Mouse (Mus musculus) kidney, embryonic 15.5 days (tissue): Measurements from ENCODE around the gene Bach1. TPM values are rescaled to one million over a fixed set of nuclear protein-coding genes. Genes with fewer than 3 reads are reported as not detected.

ENCODE experiments used
- ATAC-seq: fragments of 200-750 bp; cut with Nextera tagmentation; replicated peaks from 2 replicates; pipeline ENCODE4 v1.8.0; 2017; ENCODE audit warnings: moderate TSS enrichment; ENCODE audit not compliant: low FRiP score
- H3K27ac ChIP-seq: fragments of 300-500 bp; sonication (generic); 2 replicates; pipeline ENCODE4 v1.5.1; 2015; ENCODE audit warnings: mild to moderate bottlenecking, inconsistent platforms
- H3K27me3 ChIP-seq: fragments of 300-500 bp; sonication (generic); 2 replicates; pipeline ENCODE4 v1.6.1; 2015; ENCODE audit warnings: inconsistent platforms
- H3K36me3 ChIP-seq: fragments of 300-500 bp; sonication (generic); 2 replicates; pipeline ENCODE4 v1.6.1; 2015; ENCODE audit warnings: inconsistent platforms
- H3K4me1 ChIP-seq: fragments of 300-500 bp; sonication (generic); 2 replicates; pipeline ENCODE4 v1.6.1; 2015; ENCODE audit warnings: inconsistent platforms
- H3K4me2 ChIP-seq: fragments of 300-500 bp; sonication (generic); 2 replicates; pipeline ENCODE4 v1.6.1; 2015; ENCODE audit warnings: moderate library complexity, mild to moderate bottlenecking, inconsistent platforms
- H3K4me3 ChIP-seq: fragments of 300-500 bp; sonication (generic); replicated peaks from 2 replicates; pipeline ENCODE4 v1.5.1; 2015; ENCODE audit warnings: mild to moderate bottlenecking, inconsistent platforms
- H3K9ac ChIP-seq: fragments of 300-500 bp; sonication (generic); 2 replicates; pipeline ENCODE4 v1.6.1; 2015; ENCODE audit warnings: mild to moderate bottlenecking, inconsistent platforms
- H3K9me3 ChIP-seq: fragments of 300-500 bp; sonication (generic); replicated peaks from 2 replicates; pipeline ENCODE4 v1.6.1; 2016; ENCODE audit warnings: inconsistent platforms
- WGBS: fragments of 180-500 bp; shearing (Covaris S2); methylation state at CpG from one replicate; pipeline ENCODE4 v1.1.7; 2015; ENCODE audit warnings: mixed read lengths; 5-methylcytosine and 5-hydroxymethylcytosine counted together
- polyA plus RNA-seq: library from polyadenylated mRNA; unstranded; fragments of >200 nt; fragmentation: Nextera tagmentation; extraction: Ambion mirVana; gene quantifications from 2 replicates; pipeline ENCODE4 v1.2.1, GENCODE M21; 2015

The Bach1 gene
- polyA plus RNA-seq, 1 experiment from 2014 or later = 13.6 TPM

- no peak overlapping the region for H3K4me2 ChIP-seq
- no peak overlapping the region for H3K9ac ChIP-seq
- H3K4me1 ChIP-seq = no peaks in the 10 kb centered on the region
- H3K27ac ChIP-seq = no peak overlapping the region
- H3K4me3 ChIP-seq = no peak overlapping the region
- H3K36me3 ChIP-seq = no peaks in the 10 kb centered on the region
- 93% methylated on average over 13 of the region's 13 CpGs for WGBS
- no peaks in the 10 kb centered on the region for H3K9me3 ChIP-seq
- no peak for ATAC-seq
- no peaks in the 10 kb centered on the region for H3K27me3 ChIP-seq
These were observed 52.5 kb downstream of the Bach1 start for GRCm38 (mm10) chr16:87751243-87751642.

- Histone ChIP-seq H3K4me3 (no peak overlapping the region), H3K9ac (no peak overlapping the region), H3K4me2 (no peak overlapping the region), H3K9me3 (no peaks in the 10 kb centered on the region), H3K27me3 (no peaks in the 10 kb centered on the region), H3K4me1 (no peaks in the 10 kb centered on the region), H3K36me3 (no peaks in the 10 kb centered on the region), H3K27ac (no peak overlapping the region)
- WGBS = 69% methylated on average over 13 of the region's 13 CpGs
- no peak for ATAC-seq
These were observed 53.7 kb downstream of the Bach1 start for GRCm38 (mm10) chr16:87752482-87752881.

- Histone ChIP-seq H3K9ac (no peak overlapping the region), H3K4me3 (no peak overlapping the region), H3K4me2 (no peak overlapping the region), H3K27ac (no peak overlapping the region), H3K4me1 (no peaks in the 10 kb centered on the region), H3K36me3 (no peaks in the 10 kb centered on the region), H3K27me3 (no peaks in the 10 kb centered on the region), H3K9me3 (no peaks in the 10 kb centered on the region)
- WGBS = 73% methylated on average over 9 of the region's 9 CpGs
- peak; percentile 52; the same call in 1 of the 2 replicates for ATAC-seq
These were observed 56.1 kb downstream of the Bach1 start for GRCm38 (mm10) chr16:87754858-87755257.

GRCm38 (mm10) chr16:87755915-87756314, 57.2 kb downstream of the Bach1 start:
- Histone ChIP-seq H3K36me3 (no peaks in the 10 kb centered on the region), H3K4me3 (no peak overlapping the region), H3K4me1 (no peaks in the 10 kb centered on the region), H3K27ac (no peak overlapping the region), H3K4me2 (no peak overlapping the region), H3K27me3 (no peaks in the 10 kb centered on the region), H3K9me3 (no peaks in the 10 kb centered on the region), H3K9ac (no peak overlapping the region)
- no peak for ATAC-seq
- WGBS = 81% methylated on average over 3 of the region's 3 CpGs

- Histone ChIP-seq H3K4me1 (no peaks in the 10 kb centered on the region), H3K27ac (no peak overlapping the region), H3K9me3 (no peaks in the 10 kb centered on the region), H3K27me3 (no peaks in the 10 kb centered on the region), H3K4me2 (no peak overlapping the region), H3K4me3 (no peak overlapping the region), H3K9ac (no peak overlapping the region), H3K36me3 (no peaks in the 10 kb centered on the region)
- WGBS = 94% methylated on average over 11 of the region's 11 CpGs
- no peak for ATAC-seq
These were observed 59.3 kb downstream of the Bach1 start for GRCm38 (mm10) chr16:87758016-87758415.

GRCm38 (mm10) chr16:87764668-87765109, 65.9 kb downstream of the Bach1 start:
- Histone ChIP-seq H3K4me3 (no peak overlapping the region), H3K36me3 (no peaks in the 10 kb centered on the region), H3K27me3 (no peaks in the 10 kb centered on the region), H3K4me2 (no peak overlapping the region), H3K9ac (no peak overlapping the region), H3K4me1 (no peaks in the 10 kb centered on the region), H3K27ac (no peak overlapping the region), H3K9me3 (no peaks in the 10 kb centered on the region)
- WGBS = 93% methylated on average over 15 of the region's 15 CpGs
- no peak for ATAC-seq

GRCm38 (mm10) chr16:87765984-87766383, 67.2 kb downstream of the Bach1 start:
- no peak overlapping the region for H3K27ac ChIP-seq
- ATAC-seq = no peak
- WGBS = 47% methylated on average over 8 of the region's 8 CpGs
- H3K27me3 ChIP-seq = no peaks in the 10 kb centered on the region
- no peaks in the 10 kb centered on the region for H3K4me1 ChIP-seq
- H3K9ac ChIP-seq = no peak overlapping the region
- no peaks in the 10 kb centered on the region for H3K36me3 ChIP-seq
- H3K4me3 ChIP-seq = no peak overlapping the region
- H3K9me3 ChIP-seq = no peaks in the 10 kb centered on the region
- H3K4me2 ChIP-seq = no peak overlapping the region

GRCm38 (mm10) chr16:87770576-87770975, 71.8 kb downstream of the Bach1 start:
- H3K4me2 ChIP-seq = no peak overlapping the region
- H3K4me1 ChIP-seq = no peaks in the 10 kb centered on the region
- H3K27ac ChIP-seq = no peak overlapping the region
- no peak overlapping the region for H3K9ac ChIP-seq
- no peaks in the 10 kb centered on the region for H3K9me3 ChIP-seq
- no peak overlapping the region for H3K4me3 ChIP-seq
- ATAC-seq = peak; percentile 73; the same call in 1 of the 2 replicates
- H3K36me3 ChIP-seq = no peaks in the 10 kb centered on the region
- WGBS = 55% methylated on average over 2 of the region's 2 CpGs
- no peaks in the 10 kb centered on the region for H3K27me3 ChIP-seq

- Histone ChIP-seq H3K9me3 (no peaks in the 10 kb centered on the region), H3K4me3 (no peak overlapping the region), H3K27me3 (no peaks in the 10 kb centered on the region), H3K9ac (no peak overlapping the region), H3K4me1 (no peaks in the 10 kb centered on the region), H3K36me3 (no peaks in the 10 kb centered on the region), H3K27ac (no peak overlapping the region), H3K4me2 (no peak overlapping the region)
- ATAC-seq = no peak
- 75% methylated on average over 4 of the region's 4 CpGs for WGBS
These were observed 73.2 kb downstream of the Bach1 start for GRCm38 (mm10) chr16:87771926-87772325.

GRCm38 (mm10) chr16:87774398-87774797, 75.7 kb downstream of the Bach1 start:
- no peaks in the 10 kb centered on the region for H3K4me1 ChIP-seq
- no peaks in the 10 kb centered on the region for H3K9me3 ChIP-seq
- ATAC-seq = no peak
- no peak overlapping the region for H3K4me3 ChIP-seq
- H3K9ac ChIP-seq = no peak overlapping the region
- no peaks in the 10 kb centered on the region for H3K36me3 ChIP-seq
- H3K27me3 ChIP-seq = no peaks in the 10 kb centered on the region
- no peak overlapping the region for H3K4me2 ChIP-seq
- 70% methylated on average over 3 of the region's 3 CpGs for WGBS
- no peak overlapping the region for H3K27ac ChIP-seq

- Histone ChIP-seq H3K36me3 (no peaks in the 10 kb centered on the region), H3K9me3 (no peaks in the 10 kb centered on the region), H3K4me1 (peaks cover 9% of the 10 kb centered on the region), H3K27ac (no peak overlapping the region), H3K27me3 (no peaks in the 10 kb centered on the region), H3K9ac (no peak overlapping the region), H3K4me3 (no peak overlapping the region), H3K4me2 (no peak overlapping the region)
- WGBS = 85% methylated on average over 4 of the region's 4 CpGs
- no peak for ATAC-seq
These were observed 78.6 kb downstream of the Bach1 start for GRCm38 (mm10) chr16:87777373-87777772.

GRCm38 (mm10) chr16:87781637-87782036, 82.9 kb downstream of the Bach1 start:
- Histone ChIP-seq H3K36me3 (no peaks in the 10 kb centered on the region), H3K9ac (no peak overlapping the region), H3K27me3 (no peaks in the 10 kb centered on the region), H3K4me2 (no peak overlapping the region), H3K4me1 (peaks cover 36% of the 10 kb centered on the region), H3K27ac (0 out of 2 replicates have a peak overlapping the region, but pooled peaks have one; percentile 19), H3K4me3 (no peak overlapping the region), H3K9me3 (no peaks in the 10 kb centered on the region)
- ATAC-seq = no peak
- WGBS = 36% methylated on average over 7 of the region's 7 CpGs
